Mouse (Mus musculus) c-Kit-positive CD71-negative TER-119-negative erythroid progenitor cells, embryonic 14.5 days (primary cell): ENCODE data around the gene Plekha4.
A peak's percentile ranks its signal among the peaks of the same experiment; 100 is the strongest.
"Not testable (repeated sequence)": the region's sequence is repeated elsewhere in the genome, so short reads cannot be mapped to it uniquely, and the experiment has no call there.

Experiments used
- DNase-seq: peaks from one replicate; pipeline ENCODE4 v3.0.0-alpha.2; 2013; ENCODE audit warnings: low read depth

The Plekha4 gene

GRCm38 (mm10) chr7:45525809-45526473 lies at the start of gene Plekha4, which contains the start of gene Ppp1r15a:
Gene Plekha4 (plus strand): TSS chr7:45526330.
Gene Ppp1r15a (minus strand): TSS chr7:45526268.
- DNase-seq: peak; percentile 92

DNA sequence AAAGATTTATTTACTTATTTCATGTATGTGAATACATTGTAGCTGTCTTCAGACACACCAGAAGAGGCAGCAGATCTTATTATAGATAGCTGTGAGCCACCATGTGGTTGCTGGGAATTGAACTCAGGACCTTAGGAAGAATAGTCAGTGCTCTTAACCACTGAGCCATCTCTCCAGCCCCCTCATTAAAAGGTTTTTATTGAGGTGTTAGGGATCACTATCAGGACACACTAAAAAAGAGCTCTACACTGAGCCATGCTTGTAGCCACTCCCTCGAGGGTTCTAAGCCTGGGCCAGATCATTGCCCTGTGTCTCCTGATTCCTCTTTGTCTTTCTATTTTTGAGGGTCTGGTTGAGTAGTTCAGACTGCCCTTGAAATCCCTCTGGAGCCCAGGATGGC lies 49.7 kb upstream of the Plekha4 start:
- DNase-seq: no peak

DNA sequence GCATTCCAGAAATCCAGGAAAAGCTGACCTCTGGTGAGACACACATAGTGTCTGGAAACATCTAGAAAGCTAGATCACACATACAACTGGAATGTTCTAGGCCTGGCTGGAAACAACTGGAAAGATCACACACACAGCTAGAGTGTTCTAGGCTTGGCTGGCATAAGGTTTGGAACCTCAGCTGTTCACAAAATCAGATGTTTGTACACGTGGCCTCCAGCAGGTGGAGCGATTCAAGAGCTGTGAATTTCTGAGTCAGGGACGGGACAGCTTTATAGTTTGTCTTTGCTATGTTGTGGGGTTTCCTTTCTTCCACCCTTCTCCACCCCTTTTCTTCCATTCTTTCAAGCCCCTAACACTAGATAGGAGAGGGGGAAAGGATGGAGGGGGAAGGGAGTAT lies 49.1 kb upstream of the Plekha4 start:
- no peak for DNase-seq

DNA sequence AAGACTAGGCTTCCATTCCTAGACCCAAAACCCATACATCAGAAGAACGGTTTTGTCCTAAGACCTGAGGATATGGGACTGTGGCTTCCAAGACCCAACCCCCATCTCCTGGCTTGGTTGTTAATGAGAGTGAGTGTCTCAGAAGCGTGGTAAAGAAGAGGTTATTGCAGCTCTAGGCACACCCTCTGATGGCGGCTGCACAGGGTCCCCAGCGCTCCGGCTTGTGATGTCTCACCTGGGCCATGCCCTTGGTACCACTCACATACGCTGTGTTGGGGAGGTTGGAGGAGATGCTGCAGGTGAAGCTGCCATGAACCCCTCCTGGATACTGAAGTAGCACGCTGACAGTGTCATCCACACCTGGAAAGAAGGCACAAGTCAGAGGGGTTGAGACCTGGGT lies 47.4 kb upstream of the Plekha4 start:
- DNase-seq: no peak

- DNase-seq: not testable (repeated sequence)
These were observed 45.8 kb upstream of the Plekha4 start for GRCm38 (mm10) chr7:45480310-45480709.

GRCm38 (mm10) chr7:45481374-45481927 lies 44.7 kb upstream of the Plekha4 start, which contains the start of gene Tulp2:
Gene Tulp2 (plus strand): TSS chr7:45481877.
- DNase-seq: no peak

- DNase-seq: no peak
These were observed 44.0 kb upstream of the Plekha4 start for GRCm38 (mm10) chr7:45482166-45482565.

GRCm38 (mm10) chr7:45484985-45485384 lies 41.1 kb upstream of the Plekha4 start:
- DNase-seq: not testable (repeated sequence)

GRCm38 (mm10) chr7:45486158-45486557 lies 40.0 kb upstream of the Plekha4 start:
- no peak for DNase-seq

GRCm38 (mm10) chr7:45486761-45487415 lies 39.2 kb upstream of the Plekha4 start, which contains the start of gene Gm45808:
Gene Gm45808 (minus strand): TSS chr7:45486811.
- no peak for DNase-seq

DNA sequence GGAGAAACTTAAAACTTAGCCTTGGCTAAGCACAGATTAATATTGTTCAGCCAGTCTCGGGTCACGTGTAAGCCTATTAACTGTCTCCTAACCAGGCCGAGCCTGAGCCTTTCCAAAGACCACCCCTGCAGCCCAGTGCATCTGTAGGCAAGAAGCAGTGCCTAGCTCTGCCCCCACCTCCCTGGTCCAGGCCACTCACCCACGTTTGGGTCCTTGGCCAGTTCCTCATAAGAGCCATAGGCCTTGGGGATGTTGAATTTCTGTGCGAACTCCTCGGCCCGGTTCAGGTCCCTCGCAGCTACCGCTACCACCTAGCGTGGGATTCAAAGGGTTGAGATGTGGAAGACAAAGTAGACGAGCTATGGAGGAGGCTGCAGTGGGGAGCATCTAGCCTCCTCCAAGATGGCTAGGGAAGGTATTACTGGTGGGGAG lies 38.3 kb upstream of the Plekha4 start:
- no peak for DNase-seq

DNA sequence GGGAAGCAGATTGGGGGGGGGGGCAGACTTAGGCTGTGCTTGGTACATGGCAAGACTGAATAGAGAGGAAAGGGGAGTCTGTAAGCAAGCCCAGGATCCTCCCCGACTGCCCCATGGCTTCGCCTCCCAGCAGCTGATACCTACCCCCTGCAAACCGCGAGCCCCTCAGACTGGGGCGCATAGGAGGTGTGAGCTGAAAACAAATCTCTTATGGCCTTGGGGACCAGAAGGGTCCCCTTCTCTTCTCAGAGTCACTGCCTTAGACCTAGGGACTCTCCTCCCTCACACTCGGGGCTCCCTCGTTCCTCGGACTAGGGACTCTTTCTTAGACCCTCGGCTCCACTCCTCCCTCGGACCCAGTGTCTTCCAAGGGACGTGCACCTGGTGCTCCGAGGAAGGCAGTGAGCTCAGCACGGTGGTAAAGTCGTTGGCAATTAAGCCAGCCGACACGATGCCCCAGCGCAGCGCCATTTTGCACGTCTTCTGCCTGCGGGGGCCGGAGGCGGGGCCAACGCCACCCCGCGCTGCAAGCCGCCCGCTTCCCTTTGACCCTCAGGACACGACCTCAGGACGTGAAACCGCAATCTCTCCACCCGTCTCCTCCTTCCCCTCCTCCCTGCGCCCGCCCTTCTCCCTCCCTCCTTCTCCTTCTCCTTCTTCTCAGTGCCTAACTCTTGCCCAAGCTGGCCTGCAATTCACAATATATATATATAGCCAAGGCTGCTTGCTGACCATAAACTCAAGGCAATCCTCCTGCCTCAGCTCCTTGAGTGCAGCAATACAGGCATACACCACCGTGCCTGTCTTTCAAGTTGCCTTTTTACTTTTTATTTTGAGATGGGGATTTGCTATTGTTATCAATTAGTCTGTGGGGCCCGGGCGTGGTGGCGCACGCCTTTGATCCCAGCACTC lies 37.6 kb upstream of the Plekha4 start, which contains the start of gene Dhdh:
TSS of gene Dhdh (minus strand) at position 513 of the 912 bp plus-strand sequence.
- DNase-seq: no peak

- DNase-seq: no peak
These were observed 36.6 kb upstream of the Plekha4 start for GRCm38 (mm10) chr7:45489578-45489977.

DNA sequence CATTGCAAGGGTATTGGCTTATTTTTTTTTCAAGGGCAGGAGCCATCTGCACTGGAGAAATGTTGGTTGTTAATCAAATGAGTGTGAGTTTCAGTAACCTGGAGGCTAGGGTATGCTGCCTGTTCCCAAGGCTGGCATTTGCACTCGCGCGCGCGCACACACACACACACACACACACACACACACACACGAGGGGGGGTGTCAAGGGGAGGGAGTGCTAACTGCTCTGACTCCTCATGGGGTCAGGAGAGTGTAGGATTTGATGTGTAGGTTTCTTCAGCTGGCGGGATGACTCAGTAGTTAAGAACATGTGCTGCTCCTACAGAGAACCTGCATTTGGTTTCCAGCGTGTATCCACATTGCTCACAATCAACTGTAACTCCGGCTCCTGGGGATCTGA lies 35.3 kb upstream of the Plekha4 start:
- no peak for DNase-seq

GRCm38 (mm10) chr7:45491264-45491663 lies 34.9 kb upstream of the Plekha4 start:
- no peak for DNase-seq

DNA sequence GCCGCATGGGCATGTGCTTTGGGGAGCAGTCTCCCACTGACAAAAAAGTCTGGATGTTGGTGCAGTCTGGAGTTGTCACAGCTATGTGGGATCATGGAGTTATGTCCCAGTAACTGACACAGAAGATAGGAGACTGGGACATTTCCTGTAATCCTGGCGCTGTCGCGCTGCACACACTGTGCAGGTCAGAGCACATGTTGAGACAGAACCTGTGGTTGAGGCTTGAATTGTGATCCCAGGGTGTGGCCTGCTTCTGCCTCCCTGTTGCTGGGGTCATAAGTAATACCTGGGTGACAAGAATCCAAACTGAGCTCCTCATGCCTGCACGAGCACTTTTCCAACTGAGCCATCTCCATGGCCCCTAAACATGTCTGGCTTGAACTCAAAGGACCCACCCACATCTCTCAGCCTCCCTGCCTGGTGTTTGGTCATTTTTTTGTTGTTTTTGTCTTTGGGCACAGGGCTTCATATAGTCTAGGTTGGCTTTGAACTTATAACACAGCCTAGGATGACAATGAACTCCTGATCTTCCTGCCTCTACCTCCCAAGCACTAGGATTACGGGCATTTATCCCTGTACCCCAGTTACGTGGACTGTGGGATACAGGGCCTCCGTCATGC lies 33.8 kb upstream of the Plekha4 start:
- DNase-seq: no peak

- DNase-seq: no peak
These were observed 33.2 kb upstream of the Plekha4 start for GRCm38 (mm10) chr7:45492951-45493350.

DNA sequence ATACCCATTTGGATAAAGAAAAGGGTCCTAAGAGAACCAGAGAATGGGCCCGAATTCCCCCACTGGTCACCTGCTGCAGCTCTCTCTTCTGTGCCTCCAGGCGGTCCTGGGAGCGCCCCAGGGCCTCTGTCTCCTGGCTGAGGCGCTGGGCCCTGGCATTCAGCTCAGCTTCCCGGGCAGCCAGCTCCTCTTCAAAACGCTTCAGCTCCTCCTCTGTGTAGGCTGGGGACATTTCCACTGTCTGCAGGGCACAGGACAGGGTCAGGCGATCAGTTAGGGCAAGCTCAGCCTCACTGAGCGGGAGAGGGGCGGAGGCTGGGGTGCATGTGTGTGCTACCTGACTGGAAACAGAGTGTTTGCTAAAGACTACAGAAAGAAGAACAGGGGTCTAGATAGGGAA lies 31.6 kb upstream of the Plekha4 start:
- no peak for DNase-seq

DNA sequence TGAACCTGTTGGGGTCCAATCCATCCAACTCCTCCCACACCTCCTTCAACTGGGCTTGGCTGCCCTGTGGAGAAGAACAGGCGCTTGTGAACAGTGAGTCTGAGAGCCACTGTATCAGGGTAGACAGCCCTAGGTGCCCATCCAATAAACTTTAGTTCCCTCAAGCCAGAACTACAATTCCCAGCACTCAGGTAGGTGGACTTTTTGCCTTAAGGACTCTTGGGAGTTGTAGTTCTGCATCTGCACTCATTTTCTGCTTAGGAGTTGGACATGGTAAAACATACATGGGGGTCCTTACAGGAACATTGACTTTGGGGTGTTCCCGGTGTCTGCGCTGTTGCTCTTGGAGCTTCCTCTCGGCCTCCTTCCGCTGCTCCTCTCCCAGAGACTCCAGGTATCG lies 27.7 kb upstream of the Plekha4 start:
- DNase-seq: no peak

- DNase-seq: no peak
These were observed 18.5 kb upstream of the Plekha4 start for GRCm38 (mm10) chr7:45507583-45507982.

GRCm38 (mm10) chr7:45508561-45508960 lies 17.6 kb upstream of the Plekha4 start:
- DNase-seq: no peak
